Mouse (Mus musculus) kidney, adult 8-10 months (tissue): ENCODE data around the gene Dio1.

ENCODE experiments used
- DNase-seq, 2 experiments: peaks; one replicate each; pipeline ENCODE4 v3.0.0; 2022

The Dio1 gene

GRCm38 (mm10) chr4:107243365-107244333 lies 63.3 kb downstream of the Dio1 start:
- DNase-seq = no peak
